Comparison of ENCODE assay signal across 8 mouse cellular contexts in the genomic region with DNA sequence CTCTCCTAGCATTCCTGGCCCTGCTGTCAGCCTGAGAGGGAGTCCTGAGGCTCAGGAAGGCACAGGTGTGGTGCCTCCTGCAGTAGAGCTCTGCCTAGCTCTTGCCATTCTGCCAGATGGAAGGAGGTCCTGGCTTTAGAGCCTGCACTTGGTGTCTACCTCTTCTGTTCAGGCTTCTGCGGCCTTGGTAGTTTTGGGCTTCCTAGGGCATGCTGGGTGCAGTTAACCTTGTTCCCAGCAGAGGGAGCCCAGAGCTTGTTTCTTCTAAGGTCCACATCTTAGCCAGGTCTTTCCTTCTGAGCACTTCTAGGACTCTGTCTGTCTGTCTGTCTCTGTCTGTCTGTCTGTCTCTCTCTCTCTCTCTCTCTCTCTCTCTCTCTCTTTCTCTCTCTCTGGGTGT. TPM values are rescaled to one million over a fixed set of nuclear protein-coding genes. Genes with fewer than 3 reads are reported as not detected.
A peak's percentile ranks its signal among the peaks of the same experiment; 100 is the strongest.
DNase-seq lines count a peak whose midpoint lies in the region; ATAC-seq and TF ChIP-seq lines count a peak whose summit lies in the region.

No protein-coding gene starts in this region.

- TF ChIP-seq CTCF in Patski (IDR thresholded peaks at IDR 0.05): peak; percentile 76

- POLR2A ChIA-PET in Patski (lab: Charles Lee): no interaction called here

- CTCF ChIA-PET in Patski (lab: Charles Lee): interaction anchor here (0.7 to 4.9 kb wide), 10 partner anchors 9 to 76 kb away, joined by 3 to 20 read pairs (median 3); no protein-coding TSS in a partner anchor

- H3K27me3 ChIP-seq in Patski: no peaks in the 10 kb centered on the region

- no peak for ATAC-seq in Patski

- DNase-seq in left cerebral cortex, adult 18-20 months (ENCODE audit: low spot score in 2 of 2): peak; percentile 69 to 73
- no peak for DNase-seq in left cerebral cortex, adult 11 months (ENCODE audit: low spot score)
- no peak for DNase-seq in Patski (ENCODE audit: low read depth, low spot score)
- DNase-seq in cerebellum, postnatal 10 days: peak; percentile 77 to 79
- DNase-seq in heart, postnatal 14 days: peak; percentile 36 to 68
- DNase-seq in left cerebral cortex, postnatal 25 days (ENCODE audit: low spot score in 2 of 2): peak; percentile 62 to 80
- DNase-seq in natural killer cell, adult 2 months (ENCODE audit: low spot score in 2 of 2): peak; percentile 8 to 32
- DNase-seq in thymus, postnatal 0 days (ENCODE audit: low spot score): peak; percentile 74

- in situ Hi-C loops in Patski (cut with MboI; ENCODE audit: low pct_unique_long_range_greater_than_20kb): loop anchor here (5.0 kb wide), 1 partner anchor 61 kb away; no protein-coding TSS in a partner anchor

- intact Hi-C loops in heart, postnatal 14 days (cut with DNase I): loop anchor here (2.0 kb wide), 2 partner anchors 59 to 69 kb away; no protein-coding TSS in a partner anchor
- intact Hi-C loops in left cerebral cortex, postnatal 25 days (cut with DNase I): loop anchor here (2.0 kb wide), 2 partner anchors 59 to 69 kb away; no protein-coding TSS in a partner anchor

RNA-seq across cellular contexts. Expression of a gene that starts 20.9 kb away (rescaled TPM):
- total RNA-seq in left cerebral cortex, adult 18-20 months (2021): 10 to 100 TPM; 37.1 to 37.5 TPM
- 44.2 TPM for polyA plus RNA-seq in Patski (2021)
- total RNA-seq in heart, postnatal 14 days (2021): 10 to 100 TPM; 16.7 to 17.3 TPM
- 10 to 100 TPM; 34.4 to 37.6 TPM for total RNA-seq in left cerebral cortex, postnatal 25 days (2021)
- polyA plus RNA-seq in thymus, postnatal 0 days (2015; fragmentation: Nextera tagmentation; extraction: Ambion mirVana): 35.4 and 37.7 TPM in 2 replicates

RNA-seq across cellular contexts. Expression of a gene that starts 31.8 kb away (rescaled TPM):
- total RNA-seq in left cerebral cortex, adult 18-20 months (2021): 10 to 100 TPM; 46.2 to 59.5 TPM
- 0.05 TPM for polyA plus RNA-seq in Patski (2021)
- under 1 TPM in 1 of 2 experiments, not detected in 1; 0.05 TPM for total RNA-seq in heart, postnatal 14 days (2021)
- 10 to 100 TPM; 41.3 to 44.4 TPM for total RNA-seq in left cerebral cortex, postnatal 25 days (2021)
- 3.1 and 3.9 TPM in 2 replicates for polyA plus RNA-seq in thymus, postnatal 0 days (2015; fragmentation: Nextera tagmentation; extraction: Ambion mirVana)

RNA-seq across cellular contexts. Expression of a gene that starts 42.3 kb away (rescaled TPM):
- 10 to 100 TPM; 91.6 to 91.8 TPM for total RNA-seq in left cerebral cortex, adult 18-20 months (2021)
- 94.7 TPM for polyA plus RNA-seq in Patski (2021)
- 1 to 10 TPM; 2.1 to 2.2 TPM for total RNA-seq in heart, postnatal 14 days (2021)
- 10 to 100 TPM; 76.3 to 86.3 TPM for total RNA-seq in left cerebral cortex, postnatal 25 days (2021)
- 46.8 and 50.8 TPM in 2 replicates for polyA plus RNA-seq in thymus, postnatal 0 days (2015; fragmentation: Nextera tagmentation; extraction: Ambion mirVana)

Comparison
In these comparisons a context has a peak if more than half of its experiments do, and no peak if none do; other contexts are left out.
1. DNase-seq: peak in left cerebral cortex, adult 18-20 months (2 of 2), cerebellum, postnatal 10 days (2 of 2), heart, postnatal 14 days (2 of 2), left cerebral cortex, postnatal 25 days (2 of 2), natural killer cell, adult 2 months (2 of 2) and thymus, postnatal 0 days (single experiment); none in left cerebral cortex, adult 11 months (single experiment) and Patski (single experiment).
2. RNA of a gene that starts 31.8 kb away (total RNA-seq): 46.2 to 59.5 TPM in left cerebral cortex, adult 18-20 months and 41.3 to 44.4 TPM in left cerebral cortex, postnatal 25 days; 0.05 TPM in heart, postnatal 14 days; every median in the first group is over 10 times any median in the second.
3. RNA of a gene that starts 42.3 kb away (total RNA-seq): 91.6 to 91.8 TPM in left cerebral cortex, adult 18-20 months and 76.3 to 86.3 TPM in left cerebral cortex, postnatal 25 days; 2.1 to 2.2 TPM in heart, postnatal 14 days; every median in the first group is over 10 times any median in the second.